ENCODE assay signal across 8 mouse cellular contexts in the genomic region with DNA sequence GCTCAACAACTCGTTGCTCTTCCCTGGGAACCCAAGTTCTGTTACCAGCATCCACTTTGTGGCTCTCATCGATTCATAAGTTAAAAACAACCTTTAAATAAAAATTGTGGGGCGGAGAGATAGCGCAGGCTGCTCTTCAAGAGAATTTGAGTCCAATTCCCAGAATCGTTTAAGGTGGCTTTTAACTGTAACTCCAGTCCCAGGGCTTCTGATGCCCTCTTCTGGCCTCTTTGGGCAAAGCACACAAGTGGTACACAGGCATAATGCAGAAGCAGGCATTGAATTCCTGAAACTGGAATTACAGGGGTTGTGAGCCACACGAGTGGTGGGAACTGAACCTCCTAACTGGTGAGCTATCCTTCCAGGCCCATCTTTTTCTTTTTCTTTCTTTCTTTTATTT. TPM values are rescaled to one million over a fixed set of nuclear protein-coding genes. Genes with fewer than 3 reads are reported as not detected.
A peak's percentile ranks its signal among the peaks of the same experiment; 100 is the strongest.
DNase-seq lines count a peak whose midpoint lies in the region; ATAC-seq and TF ChIP-seq lines count a peak whose summit lies in the region.

No protein-coding gene starts in this region.

- no peak overlapping the region for H3K9ac ChIP-seq in forebrain, embryonic 13.5 days
- no peak overlapping the region for H3K9ac ChIP-seq in midbrain, embryonic 16.5 days (ENCODE audit: low read depth, low read length)
- no peak overlapping the region for H3K9ac ChIP-seq in midbrain, postnatal 0 days (replicated peaks; ENCODE audit: low read length, poor library complexity, severe bottlenecking)

- TF ChIP-seq CTCF in bone marrow macrophage, adult 2 months (IDR thresholded peaks at IDR 0.05; ENCODE audit: low read depth, low read length), result peak; percentile 51
- TF ChIP-seq CTCF in midbrain, postnatal 0 days (IDR thresholded peaks at IDR 0.05), result peak; percentile 78

- no peak overlapping the region for H3K4me2 ChIP-seq in forebrain, embryonic 13.5 days
- H3K4me2 ChIP-seq in midbrain, embryonic 16.5 days (ENCODE audit: low read length), result no peak overlapping the region
- H3K4me2 ChIP-seq in midbrain, postnatal 0 days (ENCODE audit: low read depth, low read length, poor library complexity, severe bottlenecking), result no peak overlapping the region

- ATAC-seq in forebrain, embryonic 13.5 days, result no peak
- ATAC-seq in midbrain, embryonic 16.5 days, result no peak
- no peak for ATAC-seq in midbrain, postnatal 0 days (ENCODE audit: low FRiP score)

- H3K27me3 ChIP-seq in forebrain, embryonic 10.5 days (ENCODE audit: poor library complexity, severe bottlenecking), result no peaks in the 10 kb centered on the region
- no peaks in the 10 kb centered on the region for H3K27me3 ChIP-seq in forebrain, embryonic 13.5 days
- no peaks in the 10 kb centered on the region for H3K27me3 ChIP-seq in midbrain, embryonic 10.5 days (ENCODE audit: low read depth, poor library complexity, severe bottlenecking)
- H3K27me3 ChIP-seq in midbrain, embryonic 16.5 days (ENCODE audit: control insufficient read depth, insufficient read depth, low read depth, low read length), result no peaks in the 10 kb centered on the region
- H3K27me3 ChIP-seq in midbrain, postnatal 0 days (ENCODE audit: insufficient read depth, low read length), result no peaks in the 10 kb centered on the region

- H3K4me3 ChIP-seq in forebrain, embryonic 10.5 days, result no peak overlapping the region
- H3K4me3 ChIP-seq in forebrain, embryonic 13.5 days, result no peak overlapping the region
- no peak overlapping the region for H3K4me3 ChIP-seq in midbrain, embryonic 10.5 days
- no peak overlapping the region for H3K4me3 ChIP-seq in midbrain, embryonic 16.5 days (ENCODE audit: low read depth, low read length)
- H3K4me3 ChIP-seq in bone marrow macrophage, adult 2 months (ENCODE audit: insufficient read depth, low read length), result no peak overlapping the region
- no peak overlapping the region for H3K4me3 ChIP-seq in midbrain, postnatal 0 days (ENCODE audit: low read depth, low read length)

- peaks cover 20% of the 10 kb centered on the region; the same call in 1 of the 2 replicates for H3K4me1 ChIP-seq in forebrain, embryonic 10.5 days
- H3K4me1 ChIP-seq in forebrain, embryonic 13.5 days, result no peaks in the 10 kb centered on the region
- peaks cover 8% of the 10 kb centered on the region; the same call in 1 of the 2 replicates for H3K4me1 ChIP-seq in midbrain, embryonic 10.5 days
- no peaks in the 10 kb centered on the region for H3K4me1 ChIP-seq in midbrain, embryonic 16.5 days (ENCODE audit: control insufficient read depth, insufficient read depth, low read length)
- H3K4me1 ChIP-seq in bone marrow macrophage, adult 2 months (ENCODE audit: control insufficient read depth, insufficient read depth, low read length), result peaks cover 32% of the 10 kb centered on the region
- no peaks in the 10 kb centered on the region for H3K4me1 ChIP-seq in midbrain, postnatal 0 days (ENCODE audit: insufficient read depth, low read length)

- no peaks in the 10 kb centered on the region for H3K36me3 ChIP-seq in forebrain, embryonic 10.5 days (replicated peaks)
- no peaks in the 10 kb centered on the region for H3K36me3 ChIP-seq in forebrain, embryonic 13.5 days (ENCODE audit: poor library complexity, severe bottlenecking)
- no peaks in the 10 kb centered on the region for H3K36me3 ChIP-seq in midbrain, embryonic 10.5 days
- no peaks in the 10 kb centered on the region for H3K36me3 ChIP-seq in midbrain, embryonic 16.5 days (ENCODE audit: control insufficient read depth, insufficient read depth, low read length)
- no peaks in the 10 kb centered on the region for H3K36me3 ChIP-seq in midbrain, postnatal 0 days (ENCODE audit: insufficient read depth, low read length)

- no peak for TF ChIP-seq POLR2A in bone marrow macrophage, adult 2 months (IDR thresholded peaks at IDR 0.05; ENCODE audit: borderline replicate concordance, low read depth, low read length)

- H3K9me3 ChIP-seq in forebrain, embryonic 10.5 days, result peaks cover 9% of the 10 kb centered on the region; the same call in 1 of the 2 replicates
- no peaks in the 10 kb centered on the region for H3K9me3 ChIP-seq in forebrain, embryonic 13.5 days (replicated peaks)
- H3K9me3 ChIP-seq in midbrain, embryonic 10.5 days (replicated peaks), result peaks cover 7% of the 10 kb centered on the region; the same call in 1 of the 2 replicates
- H3K9me3 ChIP-seq in midbrain, embryonic 16.5 days (replicated peaks; ENCODE audit: control insufficient read depth, low read length, poor library complexity, severe bottlenecking), result no peaks in the 10 kb centered on the region; the same call in 1 of the 2 replicates
- no peaks in the 10 kb centered on the region for H3K9me3 ChIP-seq in midbrain, postnatal 0 days (ENCODE audit: low read length)

- 70% methylated on average over 6 of the region's 6 CpGs for WGBS in forebrain, embryonic 10.5 days
- WGBS in forebrain, embryonic 13.5 days, result 65% methylated on average over 6 of the region's 6 CpGs
- WGBS in midbrain, embryonic 10.5 days, result 65% methylated on average over 6 of the region's 6 CpGs
- WGBS in midbrain, embryonic 16.5 days, result 57% methylated on average over 6 of the region's 6 CpGs
- WGBS in midbrain, postnatal 0 days, result 56% methylated on average over 6 of the region's 6 CpGs

- DNase-seq in forebrain, embryonic 10.5 days (ENCODE audit: extremely low spot score, low spot score), result peak; percentile 34
- DNase-seq in midbrain, embryonic 10.5 days (ENCODE audit: low spot score), result peak; percentile 43
- peak; percentile 62 to 84 for DNase-seq in kidney, postnatal 36 days
- DNase-seq in midbrain, postnatal 0 days (ENCODE audit: low spot score), result peak; percentile 65
- DNase-seq in urinary bladder, postnatal 10 days (ENCODE audit: low spot score), result no peak

- no peak overlapping the region for H3K27ac ChIP-seq in forebrain, embryonic 10.5 days
- no peak overlapping the region for H3K27ac ChIP-seq in forebrain, embryonic 13.5 days
- H3K27ac ChIP-seq in midbrain, embryonic 10.5 days (replicated peaks), result no peak overlapping the region
- no peak overlapping the region for H3K27ac ChIP-seq in midbrain, embryonic 16.5 days (ENCODE audit: low read length)
- no peak overlapping the region for H3K27ac ChIP-seq in bone marrow macrophage, adult 2 months (ENCODE audit: insufficient read depth, low read depth, low read length)
- no peak overlapping the region for H3K27ac ChIP-seq in midbrain, postnatal 0 days (ENCODE audit: low read depth, low read length)

RNA-seq across cellular contexts. Expression of a gene that starts 40.5 kb away (rescaled TPM):
- polyA plus RNA-seq in forebrain, embryonic 10.5 days (2016; fragmentation: Nextera tagmentation; extraction: Ambion mirVana), result not detected in 2 replicates
- not detected in 2 replicates for polyA plus RNA-seq in forebrain, embryonic 13.5 days (2015; fragmentation: Nextera tagmentation; extraction: Ambion mirVana)
- not detected in 2 replicates for polyA plus RNA-seq in midbrain, embryonic 10.5 days (2016; fragmentation: Nextera tagmentation; extraction: Ambion mirVana)
- polyA plus RNA-seq in midbrain, embryonic 16.5 days (2015; fragmentation: Nextera tagmentation; extraction: Ambion mirVana), result not detected in 2 replicates
- not detected in 2 replicates for polyA plus RNA-seq in bone marrow macrophage, adult 2 months (2012; ENCODE audit: insufficient read depth, insufficient read length, missing spikeins)
- total RNA-seq in midbrain, postnatal 0 days (2014; rRNA removed), result not detected in 2 replicates
- not detected in 2 replicates for polyA plus RNA-seq in midbrain, postnatal 0 days (2015; fragmentation: Nextera tagmentation; extraction: Ambion mirVana)
